Mouse (Mus musculus): ENCODE measurements around the gene Susd1.

- TF ChIP-seq EP300 (IDR thresholded peaks at IDR 0.05; ENCODE audit: low read depth), result no peak
- no peak for TF ChIP-seq CTCF (IDR thresholded peaks at IDR 0.05; ENCODE audit: low read depth)
Observed at GRCm38 (mm10) chr4:59340046-59340445, 98.4 kb downstream of the Susd1 start.

All from liver, embryonic 14.5 days (tissue).